Mouse (Mus musculus): ENCODE measurements around the gene Nptxr. TPM values are rescaled to one million over a fixed set of nuclear protein-coding genes. Genes with fewer than 3 reads are reported as not detected.

Gene Nptxr
- polyA plus RNA-seq, 1 experiment from 2014 or later, result 0.31 TPM

GRCm38 (mm10) chr15:79744742-79745141, 59.8 kb downstream of the Nptxr start:
- Histone ChIP-seq H3K9me3 (replicated peaks) (no peaks in the 10 kb centered on the region), H3K4me3 (no peak overlapping the region), H3K27ac (no peak overlapping the region), H3K9ac (no peak overlapping the region), H3K4me2 (no peak overlapping the region), H3K4me1 (peaks cover 29% of the 10 kb centered on the region), H3K27me3 (replicated peaks) (0 out of 2 replicates have a peak, but pooled peaks cover 6% of the 10 kb centered on the region), H3K36me3 (no peaks in the 10 kb centered on the region)
- 75% methylated on average over 8 of the region's 8 CpGs for WGBS (ENCODE audit: insufficient replicate concordance)
- no peak for ATAC-seq

GRCm38 (mm10) chr15:79744001-79744400, 60.6 kb downstream of the Nptxr start:
- Histone ChIP-seq H3K9ac (no peak overlapping the region), H3K4me2 (no peak overlapping the region), H3K4me3 (no peak overlapping the region), H3K27ac (no peak overlapping the region), H3K27me3 (replicated peaks) (0 out of 2 replicates have a peak, but pooled peaks cover 6% of the 10 kb centered on the region), H3K4me1 (peaks cover 35% of the 10 kb centered on the region), H3K36me3 (peaks cover 6% of the 10 kb centered on the region), H3K9me3 (replicated peaks) (no peaks in the 10 kb centered on the region)
- ATAC-seq, result no peak
- WGBS (ENCODE audit: insufficient replicate concordance), result 87% methylated on average over 11 of the region's 11 CpGs

- H3K4me2 ChIP-seq, result peak overlapping the region; percentile 98
- peaks cover 19% of the 10 kb centered on the region for H3K36me3 ChIP-seq
- ATAC-seq, result no peak
- H3K9me3 ChIP-seq (replicated peaks), result no peaks in the 10 kb centered on the region
- H3K27ac ChIP-seq, result peak overlapping the region; percentile 75
- peaks cover 35% of the 10 kb centered on the region for H3K4me1 ChIP-seq
- H3K4me3 ChIP-seq, result peak overlapping the region; percentile 87
- H3K27me3 ChIP-seq (replicated peaks), result 0 out of 2 replicates have a peak, but pooled peaks cover 3% of the 10 kb centered on the region
- peak overlapping the region; percentile 90 for H3K9ac ChIP-seq
- under 1% methylated on average over 23 of the region's 23 CpGs for WGBS (ENCODE audit: insufficient replicate concordance)
Observed at GRCm38 (mm10) chr15:79742706-79743023, 61.9 kb downstream of the Nptxr start.

GRCm38 (mm10) chr15:79741921-79742705, 62.5 kb downstream of the Nptxr start, which contains the start of gene Sun2:
TSS of gene Sun2 (minus strand) at chr15:79742536.
- Histone ChIP-seq H3K9ac (peak within 1 kb of the TSS; percentile 90), H3K4me2 (peak within 1 kb of the TSS; percentile 98), H3K9me3 (replicated peaks) (no peaks in the 10 kb centered on the region), H3K27me3 (replicated peaks) (0 out of 2 replicates have a peak, but pooled peaks cover 3% of the 10 kb centered on the region), H3K4me1 (peaks cover 35% of the 10 kb centered on the region), H3K27ac (peak within 1 kb of the TSS; percentile 75), H3K4me3 (peak within 1 kb of the TSS; percentile 87), H3K36me3 (peaks cover 25% of the 10 kb centered on the region)
- under 1% methylated on average over 91 of the region's 93 CpGs for WGBS (ENCODE audit: insufficient replicate concordance)
- peak; percentile 88 for ATAC-seq

GRCm38 (mm10) chr15:79741173-79741858, 63.2 kb downstream of the Nptxr start:
- H3K4me1 ChIP-seq, result peaks cover 35% of the 10 kb centered on the region
- peak overlapping the region; percentile 90 for H3K9ac ChIP-seq
- 0 out of 2 replicates have a peak, but pooled peaks cover 3% of the 10 kb centered on the region for H3K27me3 ChIP-seq (replicated peaks)
- H3K9me3 ChIP-seq (replicated peaks), result no peaks in the 10 kb centered on the region
- H3K36me3 ChIP-seq, result peaks cover 33% of the 10 kb centered on the region
- 11% methylated on average over 14 of the region's 14 CpGs for WGBS (ENCODE audit: insufficient replicate concordance)
- peak overlapping the region; percentile 75 for H3K27ac ChIP-seq
- peak overlapping the region; percentile 87 for H3K4me3 ChIP-seq
- no peak for ATAC-seq
- peak overlapping the region; percentile 98 for H3K4me2 ChIP-seq

- peak overlapping the region; percentile 87 for H3K4me3 ChIP-seq
Observed at GRCm38 (mm10) chr15:79740739-79741138, 63.8 kb downstream of the Nptxr start.

More at GRCm38 (mm10) chr15:79740739-79741138, 63.8 kb downstream of the Nptxr start:
- Histone ChIP-seq H3K4me1 (peaks cover 35% of the 10 kb centered on the region), H3K27me3 (replicated peaks) (0 out of 2 replicates have a peak, but pooled peaks cover 3% of the 10 kb centered on the region), H3K27ac (no peak overlapping the region), H3K9me3 (replicated peaks) (no peaks in the 10 kb centered on the region), H3K9ac (peak overlapping the region; percentile 90; the same call in 1 of the 2 replicates), H3K4me2 (peak overlapping the region; percentile 98), H3K36me3 (peaks cover 36% of the 10 kb centered on the region)
- ATAC-seq, result no peak
- WGBS (ENCODE audit: insufficient replicate concordance), result 32% methylated on average over 3 of the region's 3 CpGs

Other genes with a start within 250 kb of the Nptxr start
- 0.52 and 0.69 TPM in 2 replicates for gene Dmc1, start 199.7 kb downstream of the Nptxr start, polyA plus RNA-seq (2016; fragmentation: Nextera tagmentation; extraction: Ambion mirVana)
- gene Fam227a, start 145.8 kb downstream of the Nptxr start, polyA plus RNA-seq (2016; fragmentation: Nextera tagmentation; extraction: Ambion mirVana), result 0.20 and 0.37 TPM in 2 replicates
- gene Cby1, start 145.6 kb downstream of the Nptxr start, polyA plus RNA-seq (2016; fragmentation: Nextera tagmentation; extraction: Ambion mirVana), result 20.3 and 21.8 TPM in 2 replicates
- 209 and 217 TPM in 2 replicates for gene Tomm22, start 133.9 kb downstream of the Nptxr start, polyA plus RNA-seq (2016; fragmentation: Nextera tagmentation; extraction: Ambion mirVana)
- gene Josd1, start 116.8 kb downstream of the Nptxr start, polyA plus RNA-seq (2016; fragmentation: Nextera tagmentation; extraction: Ambion mirVana), result 37.7 and 38.3 TPM in 2 replicates
- 48.3 and 50.0 TPM in 2 replicates for gene Gtpbp1, start 113.9 kb downstream of the Nptxr start, polyA plus RNA-seq (2016; fragmentation: Nextera tagmentation; extraction: Ambion mirVana)
- 1.6 and 2.9 TPM in 2 replicates for gene Sun2, start 62.2 kb downstream of the Nptxr start, polyA plus RNA-seq (2016; fragmentation: Nextera tagmentation; extraction: Ambion mirVana)
- gene Dnal4, start 26.9 kb downstream of the Nptxr start, polyA plus RNA-seq (2016; fragmentation: Nextera tagmentation; extraction: Ambion mirVana), result 13.5 and 14.0 TPM in 2 replicates
- gene Npcd, start 29.5 kb upstream of the Nptxr start, polyA plus RNA-seq (2016; fragmentation: Nextera tagmentation; extraction: Ambion mirVana), result not detected in 2 replicates
- gene Cbx6, start 29.9 kb upstream of the Nptxr start, polyA plus RNA-seq (2016; fragmentation: Nextera tagmentation; extraction: Ambion mirVana), result 11.2 and 11.7 TPM in 2 replicates
- 54.7 and 57.4 TPM in 2 replicates for gene Apobec3, start 86.9 kb upstream of the Nptxr start, polyA plus RNA-seq (2016; fragmentation: Nextera tagmentation; extraction: Ambion mirVana)
- 1.8 and 2.0 TPM in 2 replicates for gene Cbx7, start 166.4 kb upstream of the Nptxr start, polyA plus RNA-seq (2016; fragmentation: Nextera tagmentation; extraction: Ambion mirVana)
- gene Pdgfb, start 210.2 kb upstream of the Nptxr start, polyA plus RNA-seq (2016; fragmentation: Nextera tagmentation; extraction: Ambion mirVana), result 1.6 and 2.2 TPM in 2 replicates

All from liver, embryonic 12.5 days (tissue).